ENCODE assay signal across 7 mouse cellular contexts in genomic region chr8:87569706-87570563, GRCm38 (mm10). TPM values are rescaled to one million over a fixed set of nuclear protein-coding genes. Genes with fewer than 3 reads are reported as not detected.
DNase-seq lines count a peak whose midpoint lies in the region; ATAC-seq lines count a peak whose summit lies in the region.

No protein-coding gene starts in this region.

- peak overlapping the region; percentile 35 for H3K4me2 ChIP-seq in forebrain, embryonic 15.5 days (replicated peaks)
- H3K4me2 ChIP-seq in hindbrain, embryonic 16.5 days (ENCODE audit: low read length) = peak overlapping the region; percentile 45
- H3K4me2 ChIP-seq in lung, embryonic 15.5 days = peak overlapping the region; percentile 49
- peak overlapping the region; percentile 57 for H3K4me2 ChIP-seq in stomach, embryonic 16.5 days (ENCODE audit: low read depth, low read length)

- ATAC-seq in forebrain, embryonic 15.5 days (replicated peaks) = no peak
- no peak for ATAC-seq in hindbrain, embryonic 16.5 days
- no peak for ATAC-seq in lung, embryonic 15.5 days (ENCODE audit: borderline replicate concordance, extremely low read depth, low FRiP score, low TSS enrichment)
- no peak for ATAC-seq in stomach, embryonic 16.5 days (ENCODE audit: insufficient read depth, low FRiP score)

- DNase-seq in embryo, embryonic 11 days = peak; percentile 54
- DNase-seq in cerebellum, adult 9-10 months = no peak
- no peak for DNase-seq in thymus, postnatal 0 days (ENCODE audit: low spot score)

- H3K9me3 ChIP-seq in forebrain, embryonic 15.5 days = no peaks in the 10 kb centered on the region
- no peaks in the 10 kb centered on the region for H3K9me3 ChIP-seq in hindbrain, embryonic 16.5 days (ENCODE audit: control insufficient read depth, low read length)
- no peaks in the 10 kb centered on the region for H3K9me3 ChIP-seq in lung, embryonic 15.5 days
- no peaks in the 10 kb centered on the region for H3K9me3 ChIP-seq in stomach, embryonic 16.5 days (replicated peaks; ENCODE audit: control insufficient read depth, low read length)

- no peaks in the 10 kb centered on the region for H3K27me3 ChIP-seq in forebrain, embryonic 15.5 days
- H3K27me3 ChIP-seq in hindbrain, embryonic 16.5 days (replicated peaks; ENCODE audit: control insufficient read depth, insufficient read depth, low read length) = no peaks in the 10 kb centered on the region; the same call in 1 of the 2 replicates
- no peaks in the 10 kb centered on the region for H3K27me3 ChIP-seq in lung, embryonic 15.5 days
- no peaks in the 10 kb centered on the region for H3K27me3 ChIP-seq in stomach, embryonic 16.5 days (ENCODE audit: control insufficient read depth, insufficient read depth, low read length)

- no peak overlapping the region for H3K9ac ChIP-seq in forebrain, embryonic 15.5 days (replicated peaks)
- no peak overlapping the region for H3K9ac ChIP-seq in hindbrain, embryonic 16.5 days (ENCODE audit: low read depth, low read length)
- H3K9ac ChIP-seq in lung, embryonic 15.5 days = no peak overlapping the region
- H3K9ac ChIP-seq in stomach, embryonic 16.5 days (ENCODE audit: low read length) = peak overlapping the region; percentile 43

- no peaks in the 10 kb centered on the region for H3K36me3 ChIP-seq in forebrain, embryonic 15.5 days
- H3K36me3 ChIP-seq in hindbrain, embryonic 16.5 days (ENCODE audit: control insufficient read depth, insufficient read depth, low read length) = no peaks in the 10 kb centered on the region
- H3K36me3 ChIP-seq in lung, embryonic 15.5 days = no peaks in the 10 kb centered on the region
- no peaks in the 10 kb centered on the region for H3K36me3 ChIP-seq in stomach, embryonic 16.5 days (ENCODE audit: control insufficient read depth, insufficient read depth, low read length)

- no peak overlapping the region for H3K27ac ChIP-seq in forebrain, embryonic 15.5 days (replicated peaks)
- H3K27ac ChIP-seq in hindbrain, embryonic 16.5 days (ENCODE audit: low read depth, low read length) = no peak overlapping the region
- H3K27ac ChIP-seq in lung, embryonic 15.5 days = no peak overlapping the region
- H3K27ac ChIP-seq in stomach, embryonic 16.5 days (ENCODE audit: low read length) = 0 out of 2 replicates have a peak overlapping the region, but pooled peaks have one; percentile 15

- H3K4me3 ChIP-seq in forebrain, embryonic 15.5 days = no peak overlapping the region
- 0 out of 2 replicates have a peak overlapping the region, but pooled peaks have one; percentile 8 for H3K4me3 ChIP-seq in hindbrain, embryonic 16.5 days (ENCODE audit: low read length)
- H3K4me3 ChIP-seq in lung, embryonic 15.5 days = peak overlapping the region; percentile 21
- peak overlapping the region; percentile 38 for H3K4me3 ChIP-seq in stomach, embryonic 16.5 days (replicated peaks; ENCODE audit: low read length)

- peaks cover 8% of the 10 kb centered on the region for H3K4me1 ChIP-seq in forebrain, embryonic 15.5 days
- peaks cover 7% of the 10 kb centered on the region for H3K4me1 ChIP-seq in hindbrain, embryonic 16.5 days (ENCODE audit: control insufficient read depth, insufficient read depth, low read depth, low read length)
- H3K4me1 ChIP-seq in lung, embryonic 15.5 days = peaks cover 13% of the 10 kb centered on the region; the same call in 1 of the 2 replicates
- peaks cover 7% of the 10 kb centered on the region; the same call in 1 of the 2 replicates for H3K4me1 ChIP-seq in stomach, embryonic 16.5 days (ENCODE audit: control insufficient read depth, insufficient read depth, low read length)

- 30% methylated on average over 13 of the region's 13 CpGs for WGBS in forebrain, embryonic 15.5 days
- 28% methylated on average over 13 of the region's 13 CpGs for WGBS in hindbrain, embryonic 16.5 days
- WGBS in lung, embryonic 15.5 days = 24% methylated on average over 13 of the region's 13 CpGs
- WGBS in stomach, embryonic 16.5 days = 28% methylated on average over 13 of the region's 13 CpGs

RNA-seq across cellular contexts. Expression of gene 4933402J07Rik, which starts 6.3 kb away (rescaled TPM):
- polyA plus RNA-seq in forebrain, embryonic 15.5 days (2015; fragmentation: Nextera tagmentation; extraction: Ambion mirVana) = not detected in 2 replicates
- not detected in 2 replicates for polyA plus RNA-seq in hindbrain, embryonic 16.5 days (2015; fragmentation: Nextera tagmentation; extraction: Ambion mirVana)
- polyA plus RNA-seq in lung, embryonic 15.5 days (2015; fragmentation: Nextera tagmentation; extraction: Ambion mirVana) = not detected in 2 replicates
- not detected in 2 replicates for polyA plus RNA-seq in stomach, embryonic 16.5 days (2015; fragmentation: Nextera tagmentation; extraction: Ambion mirVana)
- not detected in 2 replicates for polyA plus RNA-seq in thymus, postnatal 0 days (2015; fragmentation: Nextera tagmentation; extraction: Ambion mirVana)
